Mouse (Mus musculus): ENCODE results near the gene Uimc1.

GRCm38 (mm10) chr13:54978804-54979203 lies 121.3 kb downstream of the Uimc1 start:
- TF ChIP-seq POLR2A (IDR thresholded peaks at IDR 0.05; ENCODE audit: extremely low read depth, insufficient read depth, low read length) (no peak), CTCF (IDR thresholded peaks at IDR 0.05; ENCODE audit: extremely low read depth, insufficient read depth, low read length) (no peak)
